Mouse (Mus musculus) bone marrow macrophage, adult 2 months (primary cell): ENCODE measurements around the gene Mcu. TPM values are rescaled to one million over a fixed set of nuclear protein-coding genes. Genes with fewer than 3 reads are reported as not detected.

Source experiments
- H3K27ac ChIP-seq: 2 replicates; pipeline ENCODE4 v1.5.1; 2012; ENCODE audit warnings: low read depth, low read length; ENCODE audit not compliant: insufficient read depth
- H3K4me1 ChIP-seq: 2 replicates; pipeline ENCODE4 v1.6.1; 2012; ENCODE audit warnings: low read length; ENCODE audit not compliant: control insufficient read depth, insufficient read depth
- H3K4me3 ChIP-seq: 2 replicates; pipeline ENCODE4 v1.5.1; 2012; ENCODE audit warnings: mild to moderate bottlenecking, low read length, moderate library complexity; ENCODE audit not compliant: insufficient read depth
- CTCF ChIP-seq: IDR thresholded peaks from 2 replicates; pipeline ENCODE4 v1.5.1; 2012; ENCODE audit warnings: low read depth, mild to moderate bottlenecking, low read length, moderate library complexity
- POLR2A ChIP-seq: IDR thresholded peaks from 2 replicates; pipeline ENCODE4 v1.6.1; 2012; ENCODE audit warnings: mild to moderate bottlenecking, low read depth, low read length, borderline replicate concordance
- polyA plus RNA-seq: library from polyadenylated mRNA; stranded (reverse); fragments of >200 nt; gene quantifications from 2 replicates; pipeline ENCODE4 v1.2.4, GENCODE M21; 2012; ENCODE audit not compliant: missing spikeins, insufficient read depth, insufficient read length

Mcu gene
- polyA plus RNA-seq, 1 experiment: 14.4 TPM

DNA sequence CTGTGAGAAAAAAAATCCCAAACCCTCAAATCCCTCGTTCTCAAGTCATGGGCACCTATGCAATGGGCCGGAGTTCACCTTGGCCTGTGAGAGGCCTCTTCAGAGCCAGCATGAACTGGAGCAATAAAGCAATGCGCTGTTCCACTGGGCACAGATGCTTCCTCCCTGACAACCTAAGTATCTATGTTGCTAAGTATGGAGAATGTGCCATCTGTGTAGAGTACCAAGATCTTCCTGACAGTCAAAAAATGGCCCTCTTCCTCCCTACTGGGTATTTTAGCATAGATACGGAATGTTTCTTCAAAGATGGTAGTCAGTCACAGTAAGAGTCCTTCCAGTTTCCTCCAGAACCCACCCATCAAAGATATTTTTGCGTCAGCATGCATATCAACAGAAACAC lies 135.1 kb downstream of the Mcu start:
- Histone ChIP-seq H3K4me3 (no peak overlapping the region), H3K27ac (no peak overlapping the region), H3K4me1 (no peaks in the 10 kb centered on the region)
- TF ChIP-seq CTCF: no peak
- no peak for TF ChIP-seq POLR2A

DNA sequence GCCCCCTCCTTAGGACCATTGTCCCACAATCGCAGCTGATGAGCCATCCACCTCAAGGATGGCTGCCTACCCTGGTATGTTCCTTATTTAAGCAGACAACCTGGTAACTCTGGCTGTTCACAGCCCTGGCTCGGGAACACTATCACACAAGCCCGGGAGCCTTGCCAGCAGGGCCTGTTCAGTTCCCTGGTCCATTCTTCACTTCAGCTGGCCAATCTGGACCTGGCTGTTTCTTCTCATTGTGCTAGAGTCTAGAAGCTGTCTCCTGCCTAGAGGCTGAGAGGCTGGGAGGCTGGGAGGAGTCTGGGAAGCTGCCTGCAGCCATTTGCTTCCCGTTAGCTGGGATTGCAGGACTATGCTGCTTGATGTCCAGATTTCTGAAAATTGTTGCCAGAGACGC lies 146.0 kb downstream of the Mcu start:
- TF ChIP-seq CTCF: no peak
- no peak for TF ChIP-seq POLR2A
- Histone ChIP-seq H3K27ac (no peak overlapping the region), H3K4me1 (no peaks in the 10 kb centered on the region), H3K4me3 (no peak overlapping the region)

DNA sequence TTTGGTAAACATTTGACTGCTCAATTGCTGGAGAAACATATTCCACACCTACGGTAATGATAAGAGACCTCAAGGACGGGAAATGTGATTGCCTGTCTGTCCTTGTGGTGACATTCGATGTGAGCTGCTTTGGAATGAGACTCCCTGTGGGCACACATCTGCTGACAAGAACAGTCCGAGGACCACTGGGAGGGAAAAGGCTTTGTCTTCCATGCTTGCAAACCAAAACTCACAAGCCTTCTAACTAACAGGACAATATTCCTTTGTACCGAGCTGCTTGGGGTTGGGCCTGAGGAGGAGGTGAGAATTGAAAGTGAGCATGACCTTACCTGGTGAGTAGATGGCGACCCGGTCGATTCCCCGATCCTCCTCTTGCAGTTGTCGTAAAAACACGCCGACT lies 149.2 kb downstream of the Mcu start:
- TF ChIP-seq CTCF (no peak), POLR2A (no peak)
- Histone ChIP-seq H3K27ac (no peak overlapping the region), H3K4me1 (peaks cover 4% of the 10 kb centered on the region), H3K4me3 (no peak overlapping the region)

DNA sequence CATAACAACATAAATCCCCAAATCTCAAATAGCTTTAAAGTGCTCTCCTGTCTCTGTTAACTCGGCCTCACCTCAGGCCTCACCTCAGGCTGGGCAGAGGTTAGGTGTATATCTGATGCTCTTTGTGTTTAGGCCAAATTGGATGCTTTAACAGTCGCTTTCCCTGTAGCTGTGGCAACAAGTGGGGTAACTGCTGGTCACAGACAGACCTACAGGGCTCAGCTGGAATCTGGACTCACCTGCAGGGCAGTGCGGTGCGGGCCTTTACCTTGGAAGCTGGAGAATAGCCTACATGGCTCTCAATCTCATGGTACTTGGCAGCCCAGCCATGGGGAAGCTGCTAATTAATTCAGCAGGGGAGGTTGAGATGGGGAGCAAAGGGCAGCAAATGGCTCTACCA lies 149.9 kb downstream of the Mcu start:
- Histone ChIP-seq H3K27ac (no peak overlapping the region), H3K4me3 (no peak overlapping the region), H3K4me1 (peaks cover 4% of the 10 kb centered on the region)
- TF ChIP-seq CTCF: no peak
- TF ChIP-seq POLR2A: no peak

DNA sequence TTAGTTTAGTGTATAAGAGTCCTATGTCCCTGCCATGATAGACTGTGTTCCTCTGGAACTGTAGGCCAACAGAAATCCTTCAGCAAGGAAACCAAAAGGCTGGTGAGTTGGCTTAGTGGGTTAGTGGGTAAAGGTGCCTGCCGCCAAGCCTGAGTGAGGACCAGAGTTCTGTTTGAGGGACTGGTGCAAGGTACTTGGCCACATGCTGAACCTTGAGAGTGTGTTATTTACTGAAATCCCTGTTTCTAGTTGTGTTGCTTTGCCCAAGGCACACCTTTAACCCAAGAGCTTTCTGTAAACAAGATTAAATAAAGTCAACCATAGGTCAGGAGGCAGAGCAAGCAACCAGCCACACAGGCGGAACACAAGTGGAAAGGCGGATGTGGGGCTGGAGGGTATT lies 150.9 kb downstream of the Mcu start:
- H3K27ac ChIP-seq: no peak overlapping the region
- H3K4me1 ChIP-seq: peaks cover 4% of the 10 kb centered on the region
- H3K4me3 ChIP-seq: no peak overlapping the region
- TF ChIP-seq POLR2A (no peak), CTCF (no peak)

DNA sequence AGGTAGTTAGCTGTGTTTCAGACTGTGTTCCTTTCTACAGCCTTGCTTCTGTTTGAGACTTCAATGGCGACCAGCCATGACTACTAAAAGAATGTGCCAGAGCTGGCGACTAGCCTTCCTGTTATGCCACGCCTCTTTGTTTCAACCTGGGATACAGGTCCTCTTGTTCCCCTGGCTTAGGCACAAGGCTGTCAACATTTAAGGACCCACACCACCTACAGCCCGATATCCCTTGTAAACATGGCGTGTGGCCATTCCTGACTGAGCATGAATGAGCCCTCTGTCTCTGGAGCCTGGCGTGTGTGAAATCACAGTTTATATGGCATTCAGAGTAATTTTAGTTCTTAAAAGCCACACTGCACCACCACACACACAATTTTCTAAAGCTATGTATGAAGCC lies 154.2 kb downstream of the Mcu start:
- TF ChIP-seq CTCF (no peak), POLR2A (no peak)
- Histone ChIP-seq H3K4me1 (peaks cover 4% of the 10 kb centered on the region), H3K4me3 (no peak overlapping the region), H3K27ac (no peak overlapping the region)

DNA sequence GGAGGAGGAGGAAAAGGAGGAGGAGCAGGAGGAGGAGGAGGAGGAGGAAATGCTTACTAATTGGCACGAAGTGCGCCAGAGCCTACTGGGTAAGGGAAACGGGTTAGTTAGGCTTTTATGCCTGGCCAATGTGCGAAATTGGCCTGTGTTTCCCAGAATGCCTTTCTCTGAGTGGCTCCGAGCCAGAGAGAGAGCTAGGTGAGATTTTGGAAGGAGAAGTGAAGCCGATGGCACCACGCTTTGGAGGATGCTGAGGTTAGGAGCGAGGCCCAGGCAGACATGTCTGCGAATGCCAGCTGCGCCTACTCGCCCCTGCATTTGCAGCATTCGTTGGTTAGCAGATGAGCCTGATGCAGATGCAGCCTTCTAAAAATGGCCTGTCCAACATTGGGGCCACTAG lies 156.7 kb downstream of the Mcu start:
- no peak overlapping the region for H3K27ac ChIP-seq
- H3K4me3 ChIP-seq: no peak overlapping the region
- H3K4me1 ChIP-seq: peaks cover 4% of the 10 kb centered on the region
- TF ChIP-seq POLR2A: no peak

DNA sequence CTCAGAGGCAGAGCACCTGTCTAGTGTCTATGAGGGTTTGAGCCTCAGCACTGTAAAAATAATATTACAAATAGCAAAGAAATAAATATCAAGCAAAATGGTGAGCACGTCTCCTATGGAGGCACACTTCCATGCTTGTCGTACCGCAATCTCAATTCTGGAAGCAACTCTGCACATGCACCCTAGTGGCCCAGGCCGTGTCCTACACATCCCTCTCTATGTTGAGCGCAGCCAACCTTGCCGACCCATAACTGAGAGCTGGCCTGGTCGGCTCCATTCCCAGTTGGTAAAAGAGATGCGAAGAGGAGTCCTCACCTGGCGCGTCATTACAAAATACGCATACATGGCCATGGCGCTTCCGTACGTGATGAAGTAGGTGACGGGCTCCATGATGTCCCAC lies 161.9 kb downstream of the Mcu start:
- Histone ChIP-seq H3K27ac (no peak overlapping the region), H3K4me1 (peaks cover 5% of the 10 kb centered on the region), H3K4me3 (no peak overlapping the region)
- TF ChIP-seq CTCF (no peak), POLR2A (no peak)

DNA sequence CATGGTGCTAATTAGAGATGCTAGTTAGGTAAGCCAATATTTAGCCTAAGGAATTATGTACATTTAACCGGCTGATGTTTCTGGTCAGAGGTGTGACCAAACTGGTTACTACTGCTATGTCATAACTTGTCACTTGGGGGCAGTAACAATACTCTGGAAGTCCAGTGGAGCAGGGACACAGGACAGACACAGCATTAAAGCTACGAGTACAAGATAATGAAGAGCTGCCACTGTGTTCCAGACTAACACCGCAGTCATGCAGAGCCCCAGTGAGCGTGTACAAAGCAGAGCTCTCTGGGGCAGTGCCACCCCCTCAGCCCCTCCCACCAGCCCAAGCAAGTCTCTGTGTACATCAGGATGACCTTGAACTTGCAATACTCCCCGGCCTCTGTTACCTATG lies 164.7 kb downstream of the Mcu start:
- H3K4me1 ChIP-seq: peaks cover 5% of the 10 kb centered on the region
- no peak overlapping the region for H3K27ac ChIP-seq
- TF ChIP-seq POLR2A (no peak), CTCF (no peak)
- H3K4me3 ChIP-seq: no peak overlapping the region

DNA sequence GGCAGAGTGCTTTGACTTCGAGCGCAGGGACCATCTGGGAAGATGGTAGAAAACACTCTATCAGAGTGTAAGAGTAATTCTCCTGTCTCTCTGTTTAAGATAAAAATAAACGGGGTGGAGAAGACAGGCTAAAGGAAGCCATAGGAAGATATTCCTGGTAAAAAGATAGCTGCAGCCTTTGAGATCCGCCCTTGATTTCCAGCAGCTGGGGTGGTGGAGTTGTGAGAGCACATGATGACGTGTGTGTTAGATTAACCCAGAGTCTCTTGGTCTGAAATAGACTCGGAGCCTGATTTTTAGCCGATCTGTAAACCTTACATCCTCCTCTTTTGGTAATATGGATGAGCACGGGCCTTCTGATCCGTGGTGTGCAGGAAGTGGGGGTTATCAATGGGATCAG lies 168.9 kb downstream of the Mcu start:
- Histone ChIP-seq H3K27ac (no peak overlapping the region), H3K4me1 (no peaks in the 10 kb centered on the region), H3K4me3 (no peak overlapping the region)
- no peak for TF ChIP-seq POLR2A
- no peak for TF ChIP-seq CTCF

DNA sequence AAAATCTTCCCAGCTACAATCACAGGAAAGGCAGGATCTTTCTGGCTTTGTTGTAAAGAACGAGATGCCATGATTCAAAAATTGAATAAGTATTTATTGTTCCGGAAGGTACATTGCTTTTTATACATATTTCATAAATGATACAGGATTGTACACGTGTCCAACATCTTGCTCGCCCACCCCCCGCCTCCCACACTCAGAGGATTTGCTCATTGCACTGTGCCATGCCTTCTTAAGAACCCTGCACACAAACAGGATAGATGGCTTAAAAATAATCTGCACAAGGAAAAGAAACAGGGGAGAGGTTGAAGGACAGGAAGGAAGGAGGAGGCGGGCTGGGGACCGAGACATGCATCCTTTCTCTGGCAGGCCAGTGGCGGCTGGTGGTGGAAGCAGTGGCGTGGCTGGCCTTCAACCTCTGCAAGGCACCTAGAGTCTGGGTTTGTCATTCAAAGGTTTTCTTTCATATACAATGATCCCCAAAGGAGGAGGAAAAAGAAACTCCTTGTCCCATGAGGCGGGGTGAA lies 169.5 kb downstream of the Mcu start:
- TF ChIP-seq POLR2A: no peak
- no peak overlapping the region for H3K27ac ChIP-seq

More for the DNA sequence above, 169.5 kb downstream of the Mcu start:
- H3K4me1 ChIP-seq: no peaks in the 10 kb centered on the region
- H3K4me3 ChIP-seq: no peak overlapping the region
